Mouse (Mus musculus) myocyte (in vitro differentiated cells): ENCODE data around the gene Chpf2.

Experiments used
- CEBPB ChIP-seq: IDR thresholded peaks from 2 replicates; pipeline ENCODE4 v1.6.1; 2011; ENCODE audit warnings: mild to moderate bottlenecking, moderate library complexity; ENCODE audit not compliant: poor library complexity, insufficient read depth, severe bottlenecking
- E2F4 ChIP-seq: IDR thresholded peaks from one replicate; pipeline ENCODE4 v1.6.1; 2011; ENCODE audit warnings: mild to moderate bottlenecking, control low read depth, moderate library complexity; ENCODE audit not compliant: insufficient read depth
- MAX ChIP-seq: IDR thresholded peaks from one replicate; pipeline ENCODE4 v1.6.1; 2011; ENCODE audit warnings: low read depth, mild to moderate bottlenecking, control low read depth
- MYOD1 ChIP-seq, 3 experiments: IDR thresholded peaks; one replicate each; pipeline ENCODE4 v1.6.1; 2011; ENCODE audit warnings: control low read depth in 2 of 3, low read depth in 2 of 3, mild to moderate bottlenecking in 2 of 3, moderate library complexity in 1 of 3; ENCODE audit not compliant: insufficient read length in 2 of 3, control insufficient read depth in 1 of 3
- MYOG ChIP-seq, 3 experiments: IDR thresholded peaks; one replicate each; pipeline ENCODE4 v1.6.1; 2011; ENCODE audit warnings: control low read depth in 2 of 3, low read depth in 2 of 3, mild to moderate bottlenecking in 2 of 3; ENCODE audit not compliant: insufficient read length in 2 of 3, control insufficient read depth in 1 of 3, insufficient read depth in 1 of 3
- POLR2A ChIP-seq: IDR thresholded peaks from one replicate; pipeline ENCODE4 v1.6.1; 2011; ENCODE audit warnings: low read depth, mild to moderate bottlenecking, control low read depth, moderate library complexity; ENCODE audit not compliant: insufficient read length
- POLR2AphosphoS2 ChIP-seq: IDR thresholded peaks from one replicate; pipeline ENCODE4 v1.6.1; 2011; ENCODE audit warnings: low read depth, control low read depth; ENCODE audit not compliant: insufficient read length
- REST ChIP-seq: IDR thresholded peaks from one replicate; pipeline ENCODE4 v1.6.1; 2011; ENCODE audit warnings: mild to moderate bottlenecking, control low read depth, moderate library complexity; ENCODE audit not compliant: insufficient read depth, insufficient read length
- SRF ChIP-seq: IDR thresholded peaks from one replicate; pipeline ENCODE4 v1.6.1; 2011; ENCODE audit warnings: low read depth; ENCODE audit not compliant: control insufficient read depth, insufficient read length
- TCF12 ChIP-seq: IDR thresholded peaks from one replicate; pipeline ENCODE4 v1.6.1; 2011; ENCODE audit warnings: mild to moderate bottlenecking, control low read depth; ENCODE audit not compliant: poor library complexity, insufficient read depth, severe bottlenecking
- TCF3 ChIP-seq: IDR thresholded peaks from one replicate; pipeline ENCODE4 v1.6.1; 2011; ENCODE audit warnings: low read depth, control low read depth; ENCODE audit not compliant: insufficient read length
- USF1 ChIP-seq: IDR thresholded peaks from one replicate; pipeline ENCODE4 v1.6.1; 2011; ENCODE audit warnings: low read depth, mild to moderate bottlenecking, control low read depth, moderate library complexity

DNA sequence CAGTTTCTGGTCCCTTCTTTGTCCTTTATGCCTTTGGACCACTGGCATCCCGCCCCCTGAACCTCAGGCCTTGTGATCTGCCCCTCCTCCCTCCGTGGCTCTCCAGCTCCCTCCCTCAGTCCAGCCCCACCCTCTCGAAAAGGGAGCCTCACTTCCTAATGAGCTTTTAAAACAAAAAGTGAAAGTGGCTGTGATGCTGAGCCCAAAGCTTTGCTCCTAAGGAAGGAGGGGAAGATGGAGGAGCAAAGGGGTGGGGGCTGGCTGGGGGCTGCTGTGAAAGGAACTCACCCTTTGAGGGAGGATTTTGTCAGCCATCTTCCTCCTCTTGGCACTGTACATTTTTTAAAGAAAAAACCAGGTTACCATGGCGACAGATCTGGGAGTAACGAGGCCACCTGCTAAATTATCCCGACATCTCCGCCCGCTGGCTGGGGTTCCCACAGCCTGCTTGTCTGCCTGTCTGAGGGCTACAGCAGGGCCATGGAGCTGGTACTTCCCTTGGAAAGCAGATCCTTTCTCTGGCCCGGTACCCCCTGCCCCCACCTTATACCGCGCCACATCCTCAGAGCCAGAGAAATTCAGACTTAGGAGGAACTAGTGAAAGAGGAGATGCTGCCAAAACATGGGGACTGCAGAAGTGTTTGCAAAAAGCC, 10.1 kb downstream of the Chpf2 start:
- no peak for TF ChIP-seq POLR2A
- no peak for TF ChIP-seq CEBPB
- no peak for TF ChIP-seq MYOG (IDR thresholded peaks at IDR 0.05; ENCODE audit: control insufficient read depth in 1 of 3, insufficient read depth in 1 of 3, insufficient read length in 2 of 3, low read depth in 2 of 3)
- no peak for TF ChIP-seq USF1
- TF ChIP-seq TCF3 = no peak
- TF ChIP-seq TCF12 = no peak
- no peak for TF ChIP-seq MAX
- no peak for TF ChIP-seq POLR2AphosphoS2
- TF ChIP-seq E2F4 = no peak
- no peak for TF ChIP-seq MYOD1 (IDR thresholded peaks at IDR 0.05; ENCODE audit: control insufficient read depth in 1 of 3, insufficient read length in 2 of 3, low read depth in 2 of 3)
- TF ChIP-seq REST = no peak
- TF ChIP-seq SRF = no peak
